Mouse (Mus musculus): ENCODE results near the gene Cdkl1. TPM values are rescaled to one million over a fixed set of nuclear protein-coding genes. Genes with fewer than 3 reads are reported as not detected.
A peak's percentile ranks its signal among the peaks of the same experiment; 100 is the strongest.

Cdkl1 gene
- polyA plus RNA-seq, 1 experiment from 2014 or later, result 5.6 TPM

GRCm38 (mm10) chr12:69730306-69730705 lies 60.8 kb downstream of the Cdkl1 start:
- no peak overlapping the region for H3K9ac ChIP-seq (replicated peaks)
- WGBS, result 72% methylated on average over 1 of the region's 1 CpGs
- no peak for ATAC-seq (replicated peaks)
- H3K4me2 ChIP-seq (replicated peaks), result no peak overlapping the region
- H3K9me3 ChIP-seq, result no peaks in the 10 kb centered on the region
- H3K36me3 ChIP-seq, result no peaks in the 10 kb centered on the region
- no peak overlapping the region for H3K4me3 ChIP-seq
- no peaks in the 10 kb centered on the region for H3K27me3 ChIP-seq
- peaks cover 5% of the 10 kb centered on the region for H3K4me1 ChIP-seq
- no peak overlapping the region for H3K27ac ChIP-seq (replicated peaks)

- H3K9ac ChIP-seq (replicated peaks), result no peak overlapping the region
- H3K9me3 ChIP-seq, result no peaks in the 10 kb centered on the region
- no peak overlapping the region for H3K4me2 ChIP-seq (replicated peaks)
- no peak for ATAC-seq (replicated peaks)
- no peaks in the 10 kb centered on the region for H3K27me3 ChIP-seq
- 95% methylated on average over 1 of the region's 1 CpGs for WGBS
- peaks cover 8% of the 10 kb centered on the region for H3K4me1 ChIP-seq
- peak overlapping the region; percentile 47 for H3K27ac ChIP-seq (replicated peaks)
- no peaks in the 10 kb centered on the region for H3K36me3 ChIP-seq
- H3K4me3 ChIP-seq, result no peak overlapping the region
Measured at GRCm38 (mm10) chr12:69729246-69729645, 61.8 kb downstream of the Cdkl1 start.

GRCm38 (mm10) chr12:69724711-69725460 lies 66.2 kb downstream of the Cdkl1 start, which contains the start of the genes L2hgdh and Atp5s:
Gene L2hgdh, minus strand, starts transcription at chr12:69724873.
Gene Atp5s, plus strand, starts transcription at chr12:69724950.
- H3K27ac ChIP-seq (replicated peaks), result peak within 1 kb of the TSS; percentile 66
- peak within 1 kb of the TSS; percentile 72 for H3K4me2 ChIP-seq (replicated peaks)
- no peaks in the 10 kb centered on the region for H3K27me3 ChIP-seq
- H3K4me1 ChIP-seq, result peaks cover 15% of the 10 kb centered on the region
- peak within 1 kb of the TSS; percentile 73 for H3K9ac ChIP-seq (replicated peaks)
- H3K4me3 ChIP-seq, result peak within 1 kb of the TSS; percentile 84
- peak; percentile 97 for ATAC-seq (replicated peaks)
- no peaks in the 10 kb centered on the region for H3K9me3 ChIP-seq
- WGBS, result under 1% methylated on average over 60 of the region's 60 CpGs
- peaks cover 7% of the 10 kb centered on the region for H3K36me3 ChIP-seq

- Histone ChIP-seq H3K9me3 (peaks cover 5% of the 10 kb centered on the region; the same call in 1 of the 2 replicates), H3K27me3 (no peaks in the 10 kb centered on the region), H3K27ac (replicated peaks) (no peak overlapping the region), H3K9ac (replicated peaks) (peak overlapping the region; percentile 73), H3K4me3 (peak overlapping the region; percentile 84), H3K4me2 (replicated peaks) (peak overlapping the region; percentile 72), H3K4me1 (peaks cover 15% of the 10 kb centered on the region), H3K36me3 (peaks cover 14% of the 10 kb centered on the region)
- ATAC-seq (replicated peaks), result peak; percentile 14
- under 1% methylated on average over 24 of the region's 24 CpGs for WGBS
Measured at GRCm38 (mm10) chr12:69724018-69724710, 66.9 kb downstream of the Cdkl1 start.

GRCm38 (mm10) chr12:69723376-69723775 lies 67.7 kb downstream of the Cdkl1 start:
- 60% methylated on average over 2 of the region's 2 CpGs for WGBS

GRCm38 (mm10) chr12:69722857-69723256 lies 68.2 kb downstream of the Cdkl1 start:
- ATAC-seq (replicated peaks), result no peak

More at GRCm38 (mm10) chr12:69723376-69723775, 67.7 kb downstream of the Cdkl1 start:
- Histone ChIP-seq H3K4me3 (peak overlapping the region; percentile 84), H3K4me2 (replicated peaks) (peak overlapping the region; percentile 72), H3K27me3 (no peaks in the 10 kb centered on the region), H3K9ac (replicated peaks) (no peak overlapping the region), H3K4me1 (peaks cover 15% of the 10 kb centered on the region), H3K9me3 (peaks cover 8% of the 10 kb centered on the region; the same call in 1 of the 2 replicates), H3K27ac (replicated peaks) (no peak overlapping the region), H3K36me3 (peaks cover 17% of the 10 kb centered on the region)
- no peak for ATAC-seq (replicated peaks)

GRCm38 (mm10) chr12:69713628-69714027 lies 77.4 kb downstream of the Cdkl1 start:
- H3K27ac ChIP-seq (replicated peaks), result no peak overlapping the region
- no peak for ATAC-seq (replicated peaks)
- H3K4me1 ChIP-seq, result no peaks in the 10 kb centered on the region
- H3K36me3 ChIP-seq, result peaks cover 4% of the 10 kb centered on the region; the same call in 1 of the 2 replicates
- H3K4me3 ChIP-seq, result no peak overlapping the region
- no peak overlapping the region for H3K9ac ChIP-seq (replicated peaks)
- peaks cover 5% of the 10 kb centered on the region; the same call in 1 of the 2 replicates for H3K9me3 ChIP-seq
- H3K27me3 ChIP-seq, result no peaks in the 10 kb centered on the region
- no peak overlapping the region for H3K4me2 ChIP-seq (replicated peaks)

More at GRCm38 (mm10) chr12:69722857-69723256, 68.2 kb downstream of the Cdkl1 start:
- no peak overlapping the region for H3K4me3 ChIP-seq
- WGBS, result 88% methylated on average over 3 of the region's 3 CpGs
- no peak overlapping the region for H3K9ac ChIP-seq (replicated peaks)
- peaks cover 20% of the 10 kb centered on the region for H3K36me3 ChIP-seq
- peaks cover 12% of the 10 kb centered on the region; the same call in 1 of the 2 replicates for H3K9me3 ChIP-seq
- H3K27me3 ChIP-seq, result no peaks in the 10 kb centered on the region
- peaks cover 15% of the 10 kb centered on the region for H3K4me1 ChIP-seq
- H3K27ac ChIP-seq (replicated peaks), result no peak overlapping the region
- no peak overlapping the region for H3K4me2 ChIP-seq (replicated peaks)

GRCm38 (mm10) chr12:69704799-69705458 lies 86.1 kb downstream of the Cdkl1 start:
- no peak for ATAC-seq (replicated peaks)
- Histone ChIP-seq H3K4me2 (replicated peaks) (no peak overlapping the region), H3K4me1 (no peaks in the 10 kb centered on the region), H3K9me3 (no peaks in the 10 kb centered on the region), H3K9ac (replicated peaks) (no peak overlapping the region), H3K36me3 (no peaks in the 10 kb centered on the region), H3K4me3 (no peak overlapping the region), H3K27me3 (no peaks in the 10 kb centered on the region), H3K27ac (replicated peaks) (no peak overlapping the region)
- 91% methylated on average over 11 of the region's 11 CpGs for WGBS

GRCm38 (mm10) chr12:69698352-69698751 lies 92.7 kb downstream of the Cdkl1 start:
- Histone ChIP-seq H3K27me3 (no peaks in the 10 kb centered on the region), H3K9me3 (no peaks in the 10 kb centered on the region), H3K27ac (replicated peaks) (no peak overlapping the region), H3K4me2 (replicated peaks) (no peak overlapping the region), H3K4me3 (no peak overlapping the region), H3K36me3 (no peaks in the 10 kb centered on the region), H3K9ac (replicated peaks) (no peak overlapping the region), H3K4me1 (no peaks in the 10 kb centered on the region)
- ATAC-seq (replicated peaks), result no peak
- WGBS, result 86% methylated on average over 6 of the region's 6 CpGs
